Mouse (Mus musculus) gastrocnemius, adult 8-10 months (tissue): ENCODE measurements around the gene Spsb4. TPM values are rescaled to one million over a fixed set of nuclear protein-coding genes. Genes with fewer than 3 reads are reported as not detected.

Experiments
- DNase-seq, 2 experiments: peaks; one replicate each; pipeline ENCODE4 v3.0.0; 2022; ENCODE audit warnings: low spot score in 2 of 2
- total RNA-seq, 4 experiments: library from RNA; stranded (reverse); gene quantifications; 2 replicates each; pipeline ENCODE4 v1.2.4; 2022

The Spsb4 gene
- total RNA-seq, 4 experiments from 2014 or later = 0.86 to 1.7 (median 1.1) TPM

GRCm38 (mm10) chr9:96980037-96980997 lies 38.3 kb downstream of the Spsb4 start:
- no peak for DNase-seq

- DNase-seq = no peak
These were observed 39.1 kb downstream of the Spsb4 start for GRCm38 (mm10) chr9:96979417-96980030.

- DNase-seq = no peak
These were observed 40.4 kb downstream of the Spsb4 start for GRCm38 (mm10) chr9:96978147-96978782.

GRCm38 (mm10) chr9:96977287-96978145 lies 41.1 kb downstream of the Spsb4 start:
- DNase-seq = no peak

- DNase-seq = no peak
These were observed 45.6 kb downstream of the Spsb4 start for GRCm38 (mm10) chr9:96973091-96973490.

- peak; percentile 55 to 68 for DNase-seq
These were observed 46.8 kb downstream of the Spsb4 start for GRCm38 (mm10) chr9:96971625-96972404.

GRCm38 (mm10) chr9:96967516-96967915 lies 51.1 kb downstream of the Spsb4 start:
- no peak for DNase-seq

- DNase-seq = no peak
These were observed 52.2 kb downstream of the Spsb4 start for GRCm38 (mm10) chr9:96966465-96966864.

- no peak for DNase-seq
These were observed 55.0 kb downstream of the Spsb4 start for GRCm38 (mm10) chr9:96963443-96964215.

- DNase-seq = no peak
These were observed 55.9 kb downstream of the Spsb4 start for GRCm38 (mm10) chr9:96962714-96963113.

GRCm38 (mm10) chr9:96961986-96962701 lies 56.5 kb downstream of the Spsb4 start:
- no peak for DNase-seq

- DNase-seq = no peak
These were observed 57.6 kb downstream of the Spsb4 start for GRCm38 (mm10) chr9:96961006-96961405.

- no peak for DNase-seq
These were observed 58.4 kb downstream of the Spsb4 start for GRCm38 (mm10) chr9:96960241-96960640.

GRCm38 (mm10) chr9:96959469-96959868 lies 59.2 kb downstream of the Spsb4 start:
- no peak for DNase-seq

GRCm38 (mm10) chr9:96958009-96958615 lies 60.5 kb downstream of the Spsb4 start:
- no peak for DNase-seq

GRCm38 (mm10) chr9:96957298-96957865 lies 61.3 kb downstream of the Spsb4 start:
- DNase-seq = no peak

GRCm38 (mm10) chr9:96956646-96957297 lies 61.9 kb downstream of the Spsb4 start:
- no peak for DNase-seq
